18 mouse cellular contexts compared by ENCODE assay signal in the genomic region with DNA sequence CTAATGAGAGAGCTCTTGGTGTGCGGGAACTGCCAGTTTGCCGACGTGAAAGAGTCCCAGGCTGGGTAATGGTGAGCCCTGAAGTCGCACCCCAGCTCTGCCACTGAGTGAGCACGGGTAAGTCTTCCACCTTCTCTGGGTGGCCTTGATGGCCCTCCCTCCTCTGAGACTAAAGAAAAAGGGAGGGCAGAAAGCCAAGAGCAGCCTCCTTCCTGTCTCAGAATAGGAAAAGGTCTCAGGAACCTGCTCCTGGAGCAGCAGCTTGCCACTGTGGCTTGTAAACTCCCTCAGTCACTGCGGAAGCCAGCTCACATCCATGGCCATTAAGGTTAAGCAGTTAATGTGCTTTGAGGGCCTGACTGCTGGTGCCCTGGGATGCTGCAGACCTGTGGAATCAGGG. TPM values are rescaled to one million over a fixed set of nuclear protein-coding genes. Genes with fewer than 3 reads are reported as not detected.
DNase-seq lines count a peak whose midpoint lies in the region; ATAC-seq lines count a peak whose summit lies in the region.
"Had no signal": no experiment of that assay in that cellular context is flagged by ENCODE, and none has a peak within 500 bp of the region (broad histone marks: within the 10 kb centered on the region; RNA-seq: fewer than 3 reads in every experiment).

No protein-coding gene starts in this region.

- peaks cover 50% of the 10 kb centered on the region for H3K4me1 ChIP-seq in heart, embryonic 12.5 days (replicated peaks)
- no peaks in the 10 kb centered on the region for H3K4me1 ChIP-seq in kidney, embryonic 14.5 days (ENCODE audit: control insufficient read depth, insufficient read depth, low read length)
- H3K4me1 ChIP-seq in midbrain, embryonic 12.5 days = peaks cover 31% of the 10 kb centered on the region; the same call in 1 of the 2 replicates
- peaks cover 21% of the 10 kb centered on the region for H3K4me1 ChIP-seq in midbrain, embryonic 16.5 days (ENCODE audit: control insufficient read depth, insufficient read depth, low read length)

- no peak for ATAC-seq in heart, embryonic 12.5 days (ENCODE audit: insufficient number of reproducible peaks, low FRiP score)
- ATAC-seq in kidney, embryonic 14.5 days (ENCODE audit: low FRiP score, low TSS enrichment) = no peak
- ATAC-seq in midbrain, embryonic 12.5 days (ENCODE audit: low FRiP score, low read depth) = no peak
- no peak for ATAC-seq in midbrain, embryonic 16.5 days
- ATAC-seq: liver, embryonic 12.5 days had no signal

- no peaks in the 10 kb centered on the region for H3K9me3 ChIP-seq in heart, embryonic 12.5 days (replicated peaks)
- no peaks in the 10 kb centered on the region for H3K9me3 ChIP-seq in kidney, embryonic 14.5 days (ENCODE audit: control insufficient read depth, low read length)
- no peaks in the 10 kb centered on the region for H3K9me3 ChIP-seq in midbrain, embryonic 12.5 days
- H3K9me3 ChIP-seq in midbrain, embryonic 16.5 days (replicated peaks; ENCODE audit: control insufficient read depth, low read length, poor library complexity, severe bottlenecking) = no peaks in the 10 kb centered on the region
- H3K9me3 ChIP-seq: embryonic facial prominence, embryonic 10.5 days; heart, embryonic 13.5 days; liver, embryonic 12.5 days; lung, embryonic 15.5 days; midbrain, embryonic 10.5 days had no signal

- H3K27me3 ChIP-seq in heart, embryonic 12.5 days (replicated peaks) = no peaks in the 10 kb centered on the region
- H3K27me3 ChIP-seq in kidney, embryonic 14.5 days (ENCODE audit: control insufficient read depth, insufficient read depth, low read length) = no peaks in the 10 kb centered on the region
- no peaks in the 10 kb centered on the region for H3K27me3 ChIP-seq in midbrain, embryonic 12.5 days
- no peaks in the 10 kb centered on the region for H3K27me3 ChIP-seq in midbrain, embryonic 16.5 days (ENCODE audit: control insufficient read depth, insufficient read depth, low read depth, low read length)
- H3K27me3 ChIP-seq: heart, embryonic 13.5 days; liver, embryonic 12.5 days; lung, embryonic 15.5 days had no signal

- peak; percentile 94 for DNase-seq in heart, adult 11 months
- peak; percentile 37 for DNase-seq in kidney, postnatal 10 days
- no peak for DNase-seq in frontal cortex, postnatal 25 days (ENCODE audit: low spot score in 2 of 2)
- DNase-seq: B cell, adult 2 months; cerebellum, adult 8-10 months; gastrocnemius, postnatal 10 days had no signal

- H3K4me2 ChIP-seq in heart, embryonic 12.5 days = no peak overlapping the region
- no peak overlapping the region for H3K4me2 ChIP-seq in kidney, embryonic 14.5 days (replicated peaks; ENCODE audit: low read depth, low read length)
- H3K4me2 ChIP-seq in midbrain, embryonic 12.5 days (replicated peaks) = no peak overlapping the region
- H3K4me2 ChIP-seq in midbrain, embryonic 16.5 days (ENCODE audit: low read length) = no peak overlapping the region
- H3K4me2 ChIP-seq: heart, embryonic 13.5 days; liver, embryonic 12.5 days; lung, embryonic 15.5 days had no signal

- no peak overlapping the region for H3K4me3 ChIP-seq in heart, embryonic 12.5 days
- H3K4me3 ChIP-seq in kidney, embryonic 14.5 days (ENCODE audit: low read length) = no peak overlapping the region
- H3K4me3 ChIP-seq in midbrain, embryonic 12.5 days = no peak overlapping the region
- H3K4me3 ChIP-seq in midbrain, embryonic 16.5 days (ENCODE audit: low read depth, low read length) = no peak overlapping the region
- H3K4me3 ChIP-seq: embryonic facial prominence, embryonic 10.5 days; heart, embryonic 13.5 days; liver, embryonic 12.5 days; lung, embryonic 15.5 days; midbrain, embryonic 10.5 days had no signal

- 76% methylated on average over 6 of the region's 6 CpGs for WGBS in heart, embryonic 12.5 days
- 78% methylated on average over 6 of the region's 6 CpGs for WGBS in kidney, embryonic 14.5 days
- WGBS in midbrain, embryonic 12.5 days = 90% methylated on average over 6 of the region's 6 CpGs
- 77% methylated on average over 6 of the region's 6 CpGs for WGBS in midbrain, embryonic 16.5 days

- no peak overlapping the region for H3K9ac ChIP-seq in heart, embryonic 12.5 days
- H3K9ac ChIP-seq in kidney, embryonic 14.5 days (ENCODE audit: low read depth, low read length) = no peak overlapping the region
- H3K9ac ChIP-seq in midbrain, embryonic 12.5 days (replicated peaks) = no peak overlapping the region
- H3K9ac ChIP-seq in midbrain, embryonic 16.5 days (ENCODE audit: low read depth, low read length) = no peak overlapping the region
- H3K9ac ChIP-seq: heart, embryonic 13.5 days; liver, embryonic 12.5 days; lung, embryonic 15.5 days had no signal

- H3K27ac ChIP-seq in heart, embryonic 12.5 days (ENCODE audit: poor library complexity, severe bottlenecking) = no peak overlapping the region
- H3K27ac ChIP-seq in kidney, embryonic 14.5 days (ENCODE audit: low read depth, low read length) = no peak overlapping the region
- H3K27ac ChIP-seq in midbrain, embryonic 12.5 days (replicated peaks) = peak overlapping the region; percentile 59; the same call in 1 of the 2 replicates
- H3K27ac ChIP-seq in midbrain, embryonic 16.5 days (ENCODE audit: low read length) = no peak overlapping the region
- H3K27ac ChIP-seq: embryonic facial prominence, embryonic 10.5 days; heart, embryonic 13.5 days; kidney, postnatal 0 days; liver, embryonic 12.5 days; lung, embryonic 15.5 days; macrophage; midbrain, embryonic 10.5 days; stomach, postnatal 0 days had no signal

- peaks cover 36% of the 10 kb centered on the region for H3K36me3 ChIP-seq in heart, embryonic 12.5 days
- peaks cover 30% of the 10 kb centered on the region; the same call in 1 of the 2 replicates for H3K36me3 ChIP-seq in kidney, embryonic 14.5 days (ENCODE audit: control insufficient read depth, insufficient read depth, low read length)
- H3K36me3 ChIP-seq in midbrain, embryonic 12.5 days = peaks cover 24% of the 10 kb centered on the region
- no peaks in the 10 kb centered on the region for H3K36me3 ChIP-seq in midbrain, embryonic 16.5 days (ENCODE audit: control insufficient read depth, insufficient read depth, low read length)

RNA-seq across cellular contexts. Expression of gene Srsf4, which starts 12.0 kb away (rescaled TPM):
- polyA plus RNA-seq in heart, embryonic 12.5 days (2016; fragmentation: Nextera tagmentation; extraction: Ambion mirVana) = 86.1 and 87.1 TPM in 2 replicates
- 82.4 and 118 TPM in 2 replicates for polyA plus RNA-seq in kidney, embryonic 14.5 days (2014; fragmentation: Nextera tagmentation; extraction: Ambion mirVana)
- 166 and 167 TPM in 2 replicates for polyA plus RNA-seq in midbrain, embryonic 12.5 days (2016; fragmentation: Nextera tagmentation; extraction: Ambion mirVana)
- 100 and 112 TPM in 2 replicates for polyA plus RNA-seq in midbrain, embryonic 16.5 days (2015; fragmentation: Nextera tagmentation; extraction: Ambion mirVana)

RNA-seq across cellular contexts. Expression of gene Tmem200b, which starts 36.2 kb away (rescaled TPM):
- 6.9 and 8.2 TPM in 2 replicates for polyA plus RNA-seq in heart, embryonic 12.5 days (2016; fragmentation: Nextera tagmentation; extraction: Ambion mirVana)
- polyA plus RNA-seq in kidney, embryonic 14.5 days (2014; fragmentation: Nextera tagmentation; extraction: Ambion mirVana) = 1.8 and 2.1 TPM in 2 replicates
- 0.64 and 0.99 TPM in 2 replicates for polyA plus RNA-seq in midbrain, embryonic 12.5 days (2016; fragmentation: Nextera tagmentation; extraction: Ambion mirVana)
- polyA plus RNA-seq in midbrain, embryonic 16.5 days (2015; fragmentation: Nextera tagmentation; extraction: Ambion mirVana) = 0.18 TPM in 1 of 2 replicates, not detected in the other
- polyA plus RNA-seq: macrophage had no signal

RNA-seq across cellular contexts. Expression of gene Mecr, which starts 42.1 kb away (rescaled TPM):
- polyA plus RNA-seq in heart, embryonic 12.5 days (2016; fragmentation: Nextera tagmentation; extraction: Ambion mirVana) = 33.9 and 35.7 TPM in 2 replicates
- 40.9 and 46.6 TPM in 2 replicates for polyA plus RNA-seq in kidney, embryonic 14.5 days (2014; fragmentation: Nextera tagmentation; extraction: Ambion mirVana)
- 35.5 and 44.5 TPM in 2 replicates for polyA plus RNA-seq in midbrain, embryonic 12.5 days (2016; fragmentation: Nextera tagmentation; extraction: Ambion mirVana)
- polyA plus RNA-seq in midbrain, embryonic 16.5 days (2015; fragmentation: Nextera tagmentation; extraction: Ambion mirVana) = 37.2 and 43.0 TPM in 2 replicates

RNA-seq across cellular contexts. Expression of gene Ptpru, which starts 47.3 kb away (rescaled TPM):
- polyA plus RNA-seq in heart, embryonic 12.5 days (2016; fragmentation: Nextera tagmentation; extraction: Ambion mirVana) = 1.8 and 2.5 TPM in 2 replicates
- polyA plus RNA-seq in kidney, embryonic 14.5 days (2014; fragmentation: Nextera tagmentation; extraction: Ambion mirVana) = 17.0 and 25.2 TPM in 2 replicates
- polyA plus RNA-seq in midbrain, embryonic 12.5 days (2016; fragmentation: Nextera tagmentation; extraction: Ambion mirVana) = 19.4 and 30.6 TPM in 2 replicates
- 29.3 and 31.5 TPM in 2 replicates for polyA plus RNA-seq in midbrain, embryonic 16.5 days (2015; fragmentation: Nextera tagmentation; extraction: Ambion mirVana)

Comparison
In these comparisons a context has a peak if more than half of its experiments do, and no peak if none do; other contexts are left out.
1. DNase-seq: peak in heart, adult 11 months (single experiment) and kidney, postnatal 10 days (single experiment); none in frontal cortex, postnatal 25 days (0 of 2).